Mouse (Mus musculus): Measurements from ENCODE around the gene Prpf4. TPM values are rescaled to one million over a fixed set of nuclear protein-coding genes. Genes with fewer than 3 reads are reported as not detected.

The Prpf4 gene
- total RNA-seq, 2 experiments from 2014 or later: 13.6 to 15.9 TPM

Other genes with a start within 250 kb of the Prpf4 start
- gene Zfp37, start 177.8 kb upstream of the Prpf4 start, total RNA-seq (2015; ENCODE audit: low replicate concordance): not detected in 2 replicates
- 0.98 and 2.2 TPM in 2 replicates for gene Zfp37, start 177.8 kb upstream of the Prpf4 start, total RNA-seq (2017; ENCODE audit: low replicate concordance)
- gene Slc31a2, start 146.2 kb upstream of the Prpf4 start, total RNA-seq (2015; ENCODE audit: low replicate concordance): 6.5 and 9.6 TPM in 2 replicates
- gene Slc31a2, start 146.2 kb upstream of the Prpf4 start, total RNA-seq (2017; ENCODE audit: low replicate concordance): 3.0 and 3.2 TPM in 2 replicates
- gene Fkbp15, start 48.2 kb upstream of the Prpf4 start, total RNA-seq (2015; ENCODE audit: low replicate concordance): 23.1 and 29.9 TPM in 2 replicates
- 35.2 and 49.7 TPM in 2 replicates for gene Fkbp15, start 48.2 kb upstream of the Prpf4 start, total RNA-seq (2017; ENCODE audit: low replicate concordance)
- 6.7 and 10.1 TPM in 2 replicates for gene Slc31a1, start 48.1 kb upstream of the Prpf4 start, total RNA-seq (2015; ENCODE audit: low replicate concordance)
- gene Slc31a1, start 48.1 kb upstream of the Prpf4 start, total RNA-seq (2017; ENCODE audit: low replicate concordance): 4.2 and 4.5 TPM in 2 replicates
- gene Cdc26, start 155 bp upstream of the Prpf4 start, total RNA-seq (2015; ENCODE audit: low replicate concordance): 54.5 and 68.1 TPM in 2 replicates
- gene Cdc26, start 155 bp upstream of the Prpf4 start, total RNA-seq (2017; ENCODE audit: low replicate concordance): 17.9 and 37.6 TPM in 2 replicates
- gene Rnf183, start 26.5 kb downstream of the Prpf4 start, total RNA-seq (2015; ENCODE audit: low replicate concordance): not detected in 2 replicates
- gene Rnf183, start 26.5 kb downstream of the Prpf4 start, total RNA-seq (2017; ENCODE audit: low replicate concordance): not detected in 2 replicates
- 1.8 TPM in 1 of 2 replicates, not detected in the other for gene Wdr31, start 62.1 kb downstream of the Prpf4 start, total RNA-seq (2015; ENCODE audit: low replicate concordance)
- gene Wdr31, start 62.1 kb downstream of the Prpf4 start, total RNA-seq (2017; ENCODE audit: low replicate concordance): 1.2 and 1.7 TPM in 2 replicates
- not detected in 2 replicates for gene Bspry, start 71.3 kb downstream of the Prpf4 start, total RNA-seq (2015; ENCODE audit: low replicate concordance)
- gene Bspry, start 71.3 kb downstream of the Prpf4 start, total RNA-seq (2017; ENCODE audit: low replicate concordance): not detected in 2 replicates
- not detected in 2 replicates for gene Hdhd3, start 94.7 kb downstream of the Prpf4 start, total RNA-seq (2015; ENCODE audit: low replicate concordance)
- not detected in 2 replicates for gene Hdhd3, start 94.7 kb downstream of the Prpf4 start, total RNA-seq (2017; ENCODE audit: low replicate concordance)
- gene Alad, start 111.1 kb downstream of the Prpf4 start, total RNA-seq (2015; ENCODE audit: low replicate concordance): 510 and 532 TPM in 2 replicates
- 271 and 392 TPM in 2 replicates for gene Alad, start 111.1 kb downstream of the Prpf4 start, total RNA-seq (2017; ENCODE audit: low replicate concordance)
- gene Pole3, start 116.3 kb downstream of the Prpf4 start, total RNA-seq (2015; ENCODE audit: low replicate concordance): 45.4 and 74.2 TPM in 2 replicates
- 51.3 and 53.0 TPM in 2 replicates for gene Pole3, start 116.3 kb downstream of the Prpf4 start, total RNA-seq (2017; ENCODE audit: low replicate concordance)
- gene 4933430I17Rik, start 116.6 kb downstream of the Prpf4 start, total RNA-seq (2015; ENCODE audit: low replicate concordance): not detected in 2 replicates
- gene 4933430I17Rik, start 116.6 kb downstream of the Prpf4 start, total RNA-seq (2017; ENCODE audit: low replicate concordance): 0.90 TPM in 1 of 2 replicates, not detected in the other
- gene Rgs3, start 151.1 kb downstream of the Prpf4 start, total RNA-seq (2015; ENCODE audit: low replicate concordance): 6.5 TPM in 1 of 2 replicates, not detected in the other
- 0.30 and 4.1 TPM in 2 replicates for gene Rgs3, start 151.1 kb downstream of the Prpf4 start, total RNA-seq (2017; ENCODE audit: low replicate concordance)

Data from erythroid progenitor cell, adult 5-6 weeks (primary cell).